Mouse (Mus musculus): ENCODE results near the gene Clock.
A peak's percentile ranks its signal among the peaks of the same experiment; 100 is the strongest.

Gene Clock

DNA sequence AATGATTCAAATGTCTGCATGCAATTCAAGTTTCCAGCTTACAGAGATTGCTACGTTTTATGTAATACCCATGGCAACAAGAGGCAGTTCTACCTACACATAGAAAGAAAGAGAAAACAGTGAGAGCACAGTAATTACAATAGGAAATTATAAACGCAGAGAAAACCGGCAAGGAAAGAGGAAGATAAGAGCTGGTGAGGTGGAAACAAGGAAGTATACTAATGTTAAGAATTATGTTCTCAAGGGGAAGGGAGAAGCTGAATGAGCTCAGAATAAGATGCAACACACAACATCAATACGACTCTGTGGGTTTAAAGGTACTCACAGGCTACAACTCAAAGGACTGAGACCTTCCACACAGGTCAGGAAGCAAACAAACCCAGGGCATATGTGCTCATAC is 29.6 kb downstream of the Clock start:
- DNase-seq: no peak

DNA sequence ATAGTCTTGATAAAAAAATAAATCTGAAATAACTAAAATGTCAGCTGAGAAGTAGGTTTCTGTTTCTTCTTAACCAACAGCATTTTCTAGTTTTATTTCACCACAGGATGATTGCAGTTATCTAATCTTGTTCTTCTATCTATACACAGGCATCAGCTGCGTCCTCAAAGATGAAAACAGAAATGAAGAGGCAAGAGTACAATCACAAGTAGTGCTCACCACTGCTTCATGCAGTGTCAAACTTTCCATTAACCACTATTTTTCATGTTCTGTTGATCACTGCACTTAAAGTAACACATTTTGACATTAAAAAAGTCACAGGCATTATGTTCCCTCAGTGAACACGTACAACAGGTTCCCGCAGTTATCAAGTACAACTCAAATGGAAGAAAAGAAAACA is 53.6 kb downstream of the Clock start:
- DNase-seq: no peak

- no peak for DNase-seq
Observed at GRCm38 (mm10) chr5:76246539-76246938, 58.1 kb downstream of the Clock start.

- peak; percentile 37 for DNase-seq
Observed at GRCm38 (mm10) chr5:76245419-76245818, 59.2 kb downstream of the Clock start.

GRCm38 (mm10) chr5:76244430-76244829 is 60.2 kb downstream of the Clock start:
- no peak for DNase-seq

GRCm38 (mm10) chr5:76243929-76244328 is 60.7 kb downstream of the Clock start:
- DNase-seq: no peak

DNA sequence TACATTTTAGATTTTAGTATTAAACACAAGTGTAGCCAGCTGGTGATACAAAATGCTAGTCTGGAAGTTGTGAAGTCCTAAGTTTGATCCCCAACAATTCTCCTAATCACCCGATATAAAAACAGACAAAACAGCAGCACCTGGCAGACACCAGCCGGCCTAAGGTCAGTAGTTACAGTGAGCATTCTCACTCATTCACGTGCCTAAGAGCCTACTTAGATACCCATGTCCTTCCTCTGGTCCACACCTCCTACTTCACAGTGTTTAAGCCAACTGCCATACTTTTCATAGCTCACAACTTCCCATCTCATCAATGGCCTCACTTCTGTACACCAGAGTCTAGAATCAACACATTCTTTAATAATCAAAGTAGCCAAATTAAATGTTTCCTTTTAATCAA is 61.3 kb downstream of the Clock start:
- DNase-seq: no peak

DNA sequence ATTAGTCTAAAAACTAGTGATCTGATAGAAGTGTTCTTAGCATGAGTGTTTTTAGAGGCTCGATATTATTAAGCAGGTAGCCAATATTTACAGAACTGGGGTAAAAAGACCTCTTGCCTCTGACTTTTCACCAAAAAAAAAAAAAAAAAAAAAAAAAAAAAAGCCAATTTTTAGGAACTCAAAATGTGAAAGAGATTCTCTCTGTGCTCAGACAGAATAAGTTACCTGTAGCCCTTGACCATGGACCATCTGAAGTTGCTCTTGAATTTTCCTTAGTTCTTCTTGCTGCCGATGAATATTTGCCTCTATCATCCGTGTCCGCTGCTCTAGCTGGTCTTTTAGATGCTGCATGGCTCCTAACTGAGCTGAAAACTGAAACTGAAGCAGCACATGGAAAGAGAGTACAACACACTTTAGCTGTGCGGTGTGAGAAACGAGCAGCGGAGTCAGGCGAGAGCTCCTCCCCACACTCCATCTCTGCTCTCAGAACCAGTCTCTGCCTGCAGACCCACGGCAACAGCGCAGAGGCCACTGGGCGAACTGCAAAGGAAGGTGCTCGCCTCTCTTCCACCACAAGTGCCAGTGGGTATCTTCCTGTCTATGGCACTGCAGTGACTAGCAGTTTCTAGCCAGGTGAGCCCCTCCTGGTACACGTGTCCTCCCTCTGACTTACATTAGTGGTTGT is 73.3 kb downstream of the Clock start:
- no peak for DNase-seq

DNA sequence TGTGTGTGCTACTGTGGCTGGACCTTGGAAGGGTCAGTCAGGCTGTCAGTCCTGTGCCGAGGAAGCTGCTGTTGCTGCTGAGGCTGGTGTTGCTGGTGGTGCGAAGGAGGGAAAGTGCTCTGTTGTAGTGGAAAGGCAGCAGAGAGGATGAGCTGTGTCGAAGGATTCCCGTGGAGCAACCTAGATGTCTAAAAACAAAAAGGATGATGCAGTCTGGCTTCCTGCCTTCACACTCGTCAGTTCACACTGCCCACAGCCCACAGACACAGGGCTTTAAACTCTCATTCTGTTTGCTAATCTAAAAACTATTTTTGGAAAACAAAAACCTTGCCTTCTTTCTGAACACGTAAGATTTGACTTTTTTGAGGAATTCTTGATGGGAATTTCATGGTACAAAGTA is 87.9 kb downstream of the Clock start:
- peak; percentile 32 for DNase-seq

GRCm38 (mm10) chr5:76208066-76208465 is 96.5 kb downstream of the Clock start:
- no peak for DNase-seq

- DNase-seq: no peak
Observed at GRCm38 (mm10) chr5:76205886-76206285, 98.7 kb downstream of the Clock start.

- no peak for DNase-seq
Observed at GRCm38 (mm10) chr5:76203171-76203570, 101.4 kb downstream of the Clock start.

DNA sequence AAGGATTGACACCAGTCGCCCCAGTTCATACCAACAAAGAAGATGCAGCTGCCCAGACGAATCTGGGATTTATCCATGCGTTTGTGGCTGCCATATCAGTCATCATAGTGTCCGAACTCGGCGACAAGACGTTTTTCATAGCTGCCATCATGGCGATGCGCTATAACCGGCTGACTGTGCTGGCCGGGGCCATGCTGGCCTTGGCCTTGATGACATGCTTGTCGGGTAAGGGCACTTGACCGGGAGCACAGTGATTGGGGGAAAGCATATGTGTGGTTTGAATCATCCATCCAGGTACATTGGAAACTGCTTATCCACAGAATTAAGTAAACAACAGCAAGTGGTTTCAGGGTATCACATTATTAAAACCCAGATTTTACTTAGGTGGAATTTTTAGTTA is 105.2 kb downstream of the Clock start:
- DNase-seq: no peak

GRCm38 (mm10) chr5:76194377-76194945 is 110.1 kb downstream of the Clock start:
- DNase-seq: no peak

DNA sequence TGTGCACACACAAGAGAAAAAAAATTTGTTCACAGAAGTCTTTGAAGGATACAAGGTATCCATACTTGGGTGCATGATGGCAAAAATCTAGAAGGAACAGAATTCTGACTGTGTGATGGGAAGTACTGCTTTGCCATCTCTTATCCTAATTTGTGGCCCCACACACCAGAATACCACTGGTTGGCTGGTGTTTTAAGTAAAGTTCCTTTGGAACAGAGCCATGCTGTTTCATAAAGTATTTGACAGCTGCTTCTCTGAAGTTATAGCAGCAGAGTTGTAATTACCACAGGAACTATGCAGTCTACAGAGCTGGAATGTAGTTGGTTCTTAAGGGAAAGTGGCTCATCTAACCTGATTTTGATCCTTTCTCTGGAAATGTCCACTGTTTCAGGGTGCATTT is 111.5 kb downstream of the Clock start:
- DNase-seq: no peak

DNA sequence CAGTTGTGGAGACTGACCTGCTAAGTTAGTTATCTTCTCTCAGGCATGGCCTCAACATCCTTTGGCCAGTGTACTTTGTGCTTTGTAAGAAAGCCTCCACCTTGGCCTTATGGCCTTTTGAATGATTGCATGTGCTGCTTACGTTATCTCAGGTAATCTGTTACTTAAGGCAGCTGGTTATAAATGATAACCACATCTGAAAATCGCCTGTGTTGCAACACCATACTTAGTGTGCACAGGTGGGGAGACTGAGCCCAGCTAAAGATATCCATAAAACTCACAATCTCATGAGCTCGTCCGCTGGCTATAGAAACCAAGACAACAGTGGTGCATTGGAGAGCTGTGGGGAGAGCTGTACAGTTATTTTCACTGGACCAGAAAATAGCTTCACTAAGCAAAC is 114.0 kb downstream of the Clock start:
- no peak for DNase-seq

GRCm38 (mm10) chr5:76187885-76188284 is 116.7 kb downstream of the Clock start:
- DNase-seq: no peak

GRCm38 (mm10) chr5:76184286-76185080 is 120.1 kb downstream of the Clock start:
- DNase-seq: peak; percentile 64

GRCm38 (mm10) chr5:76183750-76184261 is 120.8 kb downstream of the Clock start, which contains the start of gene Tmem165:
TSS of gene Tmem165 (plus strand) at chr5:76183880.
- peak; percentile 98 for DNase-seq

DNA sequence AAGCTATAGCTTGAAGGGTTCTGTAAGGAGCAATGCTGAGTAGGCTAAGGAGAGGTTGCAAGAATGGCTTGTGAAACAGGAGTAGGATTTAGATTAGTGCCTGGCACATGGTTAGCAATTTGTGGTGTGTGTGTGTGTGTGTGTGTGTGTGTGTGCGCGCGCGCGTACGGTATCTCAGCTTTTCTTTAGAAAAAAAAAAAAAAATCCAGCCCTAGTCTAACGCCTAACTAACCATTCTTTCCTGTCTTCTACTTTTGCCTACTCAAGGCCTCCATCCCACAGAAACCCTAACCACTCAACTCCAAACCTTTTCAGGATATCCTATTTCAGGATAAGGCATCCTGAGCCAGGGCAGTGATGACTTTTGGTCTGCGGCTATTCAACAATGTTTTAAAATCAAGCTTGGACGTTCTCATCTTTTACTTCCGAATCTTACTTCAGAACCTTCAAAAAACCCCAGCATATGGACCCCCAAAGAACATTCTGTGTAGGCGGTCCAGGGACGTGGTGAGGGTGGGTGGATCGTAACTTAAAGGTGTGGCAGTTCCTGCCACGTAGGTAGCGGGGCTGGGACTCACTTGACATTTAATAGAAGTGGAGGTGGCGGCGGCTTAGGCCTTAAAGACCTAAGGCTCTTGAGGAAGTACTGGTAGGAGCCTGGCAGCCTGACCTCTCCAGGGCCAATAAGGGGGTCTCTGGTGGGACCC is 121.4 kb downstream of the Clock start:
- no peak for DNase-seq

DNA sequence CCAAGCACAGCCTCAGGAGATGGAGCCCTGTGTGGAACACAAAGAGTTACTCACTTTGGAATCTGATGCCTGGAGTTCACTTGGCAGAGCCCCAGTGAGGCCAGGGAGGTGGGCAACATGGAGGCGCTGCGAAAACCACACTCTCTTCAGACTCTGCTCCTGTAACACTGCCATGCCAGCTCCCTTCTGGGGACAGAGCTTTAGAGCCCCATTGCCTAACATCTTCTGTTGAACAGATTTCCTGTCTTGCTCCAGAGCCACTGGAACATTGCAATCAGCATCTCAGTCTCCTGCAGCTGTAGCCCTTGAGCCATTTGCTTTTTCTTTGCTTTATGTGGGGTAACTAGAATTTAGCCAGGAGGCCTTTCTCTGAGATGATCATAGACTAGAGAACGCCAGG is 122.3 kb downstream of the Clock start:
- no peak for DNase-seq

DNA sequence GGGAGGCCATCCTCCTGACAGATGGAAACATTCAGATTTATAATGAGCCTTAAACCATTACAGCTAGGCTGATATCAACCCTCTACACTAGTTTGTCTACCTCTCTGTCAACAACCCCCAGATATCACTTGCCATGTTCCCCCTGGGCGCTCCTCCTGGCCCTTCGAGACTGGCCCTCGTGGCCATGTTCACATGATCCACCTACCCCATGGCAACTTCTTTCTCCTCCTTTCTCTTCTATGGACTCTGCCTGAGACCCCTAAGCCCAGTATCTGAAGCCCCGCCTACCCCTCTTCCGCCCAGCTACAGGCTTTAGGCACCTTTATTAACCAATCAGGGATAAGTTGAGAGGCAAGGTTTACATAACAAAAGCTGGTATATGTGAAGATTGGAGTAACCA is 124.8 kb downstream of the Clock start:
- DNase-seq: no peak

GRCm38 (mm10) chr5:76179171-76179570 is 125.4 kb downstream of the Clock start:
- no peak for DNase-seq
